Mouse (Mus musculus): ENCODE data around the gene Fam102a. TPM values are rescaled to one million over a fixed set of nuclear protein-coding genes. Genes with fewer than 3 reads are reported as not detected.
A peak's percentile ranks its signal among the peaks of the same experiment; 100 is the strongest.

The Fam102a gene
- total and polyA plus RNA-seq, 2 experiments from 2014 or later, result 7.2 to 24.4 TPM

GRCm38 (mm10) chr2:32590224-32590623 is 55.1 kb downstream of the Fam102a start:
- no peak overlapping the region for H3K4me3 ChIP-seq (ENCODE audit: low read depth, low read length)
- TF ChIP-seq CTCF (IDR thresholded peaks at IDR 0.05), result no peak
- H3K9ac ChIP-seq (replicated peaks; ENCODE audit: low read length, poor library complexity, severe bottlenecking), result no peak overlapping the region
- no peak overlapping the region for H3K4me2 ChIP-seq (ENCODE audit: low read depth, low read length, poor library complexity, severe bottlenecking)
- no peak for DNase-seq (ENCODE audit: low spot score)
- 84% methylated on average over 10 of the region's 10 CpGs for WGBS
- peaks cover 28% of the 10 kb centered on the region for H3K36me3 ChIP-seq (ENCODE audit: insufficient read depth, low read length)
- ATAC-seq (ENCODE audit: low FRiP score), result no peak
- no peaks in the 10 kb centered on the region for H3K9me3 ChIP-seq (ENCODE audit: low read length)
- peaks cover 16% of the 10 kb centered on the region for H3K4me1 ChIP-seq (ENCODE audit: insufficient read depth, low read length)
- H3K27ac ChIP-seq (ENCODE audit: low read depth, low read length), result no peak overlapping the region
- H3K27me3 ChIP-seq (ENCODE audit: insufficient read depth, low read length), result no peaks in the 10 kb centered on the region

DNA sequence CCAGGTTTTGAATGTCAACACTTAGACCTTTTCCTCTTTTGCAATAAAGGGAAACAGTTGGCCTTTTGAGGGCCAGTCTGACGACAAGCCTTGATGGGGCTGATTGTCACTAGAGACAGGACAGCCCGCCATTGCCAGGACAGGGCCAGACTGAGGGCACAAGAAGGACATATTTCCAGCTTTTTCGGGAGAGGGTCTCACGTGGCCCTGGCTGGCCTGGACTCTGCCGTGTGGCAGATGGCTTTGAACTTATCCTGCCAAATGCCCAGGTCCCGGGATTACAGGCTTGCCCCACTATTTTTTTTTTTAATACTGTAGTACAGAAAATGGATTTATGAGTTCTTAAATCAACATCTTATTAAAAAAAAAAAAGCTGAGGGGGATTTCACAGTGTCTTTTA is 56.1 kb downstream of the Fam102a start:
- H3K4me3 ChIP-seq (ENCODE audit: low read depth, low read length), result no peak overlapping the region
- no peak for TF ChIP-seq CTCF (IDR thresholded peaks at IDR 0.05)
- no peak for DNase-seq (ENCODE audit: low spot score)
- H3K9me3 ChIP-seq (ENCODE audit: low read length), result no peaks in the 10 kb centered on the region
- ATAC-seq (ENCODE audit: low FRiP score), result no peak
- H3K36me3 ChIP-seq (ENCODE audit: insufficient read depth, low read length), result peaks cover 35% of the 10 kb centered on the region
- H3K27ac ChIP-seq (ENCODE audit: low read depth, low read length), result no peak overlapping the region
- no peaks in the 10 kb centered on the region for H3K27me3 ChIP-seq (ENCODE audit: insufficient read depth, low read length)
- no peak overlapping the region for H3K4me2 ChIP-seq (ENCODE audit: low read depth, low read length, poor library complexity, severe bottlenecking)
- peaks cover 15% of the 10 kb centered on the region for H3K4me1 ChIP-seq (ENCODE audit: insufficient read depth, low read length)
- no peak overlapping the region for H3K9ac ChIP-seq (replicated peaks; ENCODE audit: low read length, poor library complexity, severe bottlenecking)
- WGBS, result 73% methylated on average over 6 of the region's 6 CpGs

GRCm38 (mm10) chr2:32596725-32597124 is 61.6 kb downstream of the Fam102a start:
- Histone ChIP-seq H3K36me3 (ENCODE audit: insufficient read depth, low read length) (peaks cover 40% of the 10 kb centered on the region), H3K4me3 (ENCODE audit: low read depth, low read length) (no peak overlapping the region), H3K9me3 (ENCODE audit: low read length) (no peaks in the 10 kb centered on the region), H3K4me1 (ENCODE audit: insufficient read depth, low read length) (no peaks in the 10 kb centered on the region), H3K4me2 (ENCODE audit: low read depth, low read length, poor library complexity, severe bottlenecking) (no peak overlapping the region), H3K9ac (replicated peaks; ENCODE audit: low read length, poor library complexity, severe bottlenecking) (no peak overlapping the region), H3K27ac (ENCODE audit: low read depth, low read length) (no peak overlapping the region), H3K27me3 (ENCODE audit: insufficient read depth, low read length) (no peaks in the 10 kb centered on the region; the same call in 1 of the 2 replicates)
- WGBS, result 81% methylated on average over 13 of the region's 13 CpGs
- DNase-seq (ENCODE audit: low spot score) (peak; percentile 78), ATAC-seq (ENCODE audit: low FRiP score) (no peak)
- no peak for TF ChIP-seq CTCF (IDR thresholded peaks at IDR 0.05)

DNA sequence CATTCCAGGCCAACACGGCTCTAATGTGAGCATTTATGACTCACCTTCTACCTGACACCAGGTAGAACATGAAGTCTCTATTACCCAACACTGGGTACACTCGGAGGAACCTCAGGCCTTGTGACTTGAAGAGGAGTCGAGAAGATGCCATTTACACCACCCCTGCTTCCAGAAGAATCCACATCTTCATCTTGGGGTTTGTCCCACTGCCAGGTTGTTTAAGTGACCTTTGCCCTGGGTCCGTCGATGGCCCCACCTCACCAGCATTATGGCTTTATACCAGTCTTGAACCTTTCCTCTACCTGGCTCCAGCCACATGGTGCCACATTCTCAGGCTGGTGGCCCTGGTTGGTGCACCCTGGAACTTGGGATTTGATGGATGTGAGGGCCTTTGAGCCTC is 62.1 kb downstream of the Fam102a start:
- no peak for TF ChIP-seq CTCF (IDR thresholded peaks at IDR 0.05)
- WGBS, result 85% methylated on average over 5 of the region's 5 CpGs

GRCm38 (mm10) chr2:32597699-32598098 is 62.6 kb downstream of the Fam102a start:
- TF ChIP-seq CTCF (IDR thresholded peaks at IDR 0.05), result no peak
- DNase-seq (ENCODE audit: low spot score) (no peak), ATAC-seq (ENCODE audit: low FRiP score) (no peak)
- H3K9me3 ChIP-seq (ENCODE audit: low read length), result no peaks in the 10 kb centered on the region
- H3K27ac ChIP-seq (ENCODE audit: low read depth, low read length), result no peak overlapping the region
- no peaks in the 10 kb centered on the region; the same call in 1 of the 2 replicates for H3K27me3 ChIP-seq (ENCODE audit: insufficient read depth, low read length)
- 91% methylated on average over 5 of the region's 5 CpGs for WGBS
- no peak overlapping the region for H3K4me3 ChIP-seq (ENCODE audit: low read depth, low read length)
- H3K36me3 ChIP-seq (ENCODE audit: insufficient read depth, low read length), result peaks cover 35% of the 10 kb centered on the region
- H3K4me1 ChIP-seq (ENCODE audit: insufficient read depth, low read length), result no peaks in the 10 kb centered on the region
- no peak overlapping the region for H3K9ac ChIP-seq (replicated peaks; ENCODE audit: low read length, poor library complexity, severe bottlenecking)
- no peak overlapping the region for H3K4me2 ChIP-seq (ENCODE audit: low read depth, low read length, poor library complexity, severe bottlenecking)

More for the DNA sequence above, 62.1 kb downstream of the Fam102a start:
- H3K9me3 ChIP-seq (ENCODE audit: low read length), result no peaks in the 10 kb centered on the region
- H3K4me1 ChIP-seq (ENCODE audit: insufficient read depth, low read length), result no peaks in the 10 kb centered on the region
- H3K27me3 ChIP-seq (ENCODE audit: insufficient read depth, low read length), result no peaks in the 10 kb centered on the region; the same call in 1 of the 2 replicates
- H3K36me3 ChIP-seq (ENCODE audit: insufficient read depth, low read length), result peaks cover 40% of the 10 kb centered on the region
- H3K4me3 ChIP-seq (ENCODE audit: low read depth, low read length), result no peak overlapping the region
- H3K9ac ChIP-seq (replicated peaks; ENCODE audit: low read length, poor library complexity, severe bottlenecking), result no peak overlapping the region
- H3K4me2 ChIP-seq (ENCODE audit: low read depth, low read length, poor library complexity, severe bottlenecking), result no peak overlapping the region
- no peak overlapping the region for H3K27ac ChIP-seq (ENCODE audit: low read depth, low read length)
- DNase-seq (ENCODE audit: low spot score) (no peak), ATAC-seq (ENCODE audit: low FRiP score) (no peak)

GRCm38 (mm10) chr2:32598506-32598905 is 63.4 kb downstream of the Fam102a start:
- no peak for TF ChIP-seq CTCF (IDR thresholded peaks at IDR 0.05)
- H3K4me1 ChIP-seq (ENCODE audit: insufficient read depth, low read length), result no peaks in the 10 kb centered on the region
- H3K4me3 ChIP-seq (ENCODE audit: low read depth, low read length), result no peak overlapping the region
- no peak for ATAC-seq (ENCODE audit: low FRiP score)
- peaks cover 32% of the 10 kb centered on the region for H3K36me3 ChIP-seq (ENCODE audit: insufficient read depth, low read length)
- no peak overlapping the region for H3K9ac ChIP-seq (replicated peaks; ENCODE audit: low read length, poor library complexity, severe bottlenecking)
- DNase-seq (ENCODE audit: low spot score), result no peak
- H3K4me2 ChIP-seq (ENCODE audit: low read depth, low read length, poor library complexity, severe bottlenecking), result no peak overlapping the region
- H3K27me3 ChIP-seq (ENCODE audit: insufficient read depth, low read length), result no peaks in the 10 kb centered on the region; the same call in 1 of the 2 replicates
- WGBS, result 87% methylated on average over 8 of the region's 8 CpGs
- no peaks in the 10 kb centered on the region for H3K9me3 ChIP-seq (ENCODE audit: low read length)
- H3K27ac ChIP-seq (ENCODE audit: low read depth, low read length), result no peak overlapping the region
